Mouse (Mus musculus) embryonic facial prominence, embryonic 11.5 days (tissue): ENCODE results near the gene H60b. TPM values are rescaled to one million over a fixed set of nuclear protein-coding genes. Genes with fewer than 3 reads are reported as not detected.
A peak's percentile ranks its signal among the peaks of the same experiment; 100 is the strongest.
"Not testable (repeated sequence)": the region's sequence is repeated elsewhere in the genome, so short reads cannot be mapped to it uniquely, and the experiment has no call there.

Experiments used
- ATAC-seq: fragments of 200-750 bp; cut with Nextera tagmentation; replicated peaks from 2 replicates; pipeline ENCODE4 v1.8.0; 2017; ENCODE audit warnings: low read depth; ENCODE audit not compliant: insufficient number of reproducible peaks, low FRiP score, low TSS enrichment
- DNase-seq: peaks from one replicate; pipeline ENCODE4 v3.0.0-alpha.2; 2015; ENCODE audit warnings: low spot score
- H3K27ac ChIP-seq: fragments of 300-500 bp; sonication (generic); replicated peaks from 2 replicates; pipeline ENCODE4 v1.5.1; 2014; ENCODE audit warnings: mild to moderate bottlenecking, low read depth, low read length, control low read depth
- H3K27me3 ChIP-seq: fragments of 300-500 bp; sonication (generic); 2 replicates; pipeline ENCODE4 v1.6.1; 2014; ENCODE audit warnings: mild to moderate bottlenecking, low read length, moderate library complexity, mixed read lengths; ENCODE audit not compliant: control insufficient read depth, insufficient read depth
- H3K36me3 ChIP-seq: fragments of 300-500 bp; sonication (generic); replicated peaks from 2 replicates; pipeline ENCODE4 v1.6.1; 2014; ENCODE audit warnings: low read depth, mild to moderate bottlenecking, low read length, moderate library complexity, mixed read lengths; ENCODE audit not compliant: control insufficient read depth, insufficient read depth
- H3K4me1 ChIP-seq: fragments of 300-500 bp; sonication (generic); 2 replicates; pipeline ENCODE4 v1.6.1; 2014; ENCODE audit warnings: low read length, mixed read lengths; ENCODE audit not compliant: control insufficient read depth, insufficient read depth
- H3K4me2 ChIP-seq: fragments of 300-500 bp; sonication (generic); 2 replicates; pipeline ENCODE4 v1.6.1; 2014; ENCODE audit warnings: low read depth, mild to moderate bottlenecking, control low read depth, low read length, moderate library complexity
- H3K4me3 ChIP-seq: fragments of 300-500 bp; sonication (generic); 2 replicates; pipeline ENCODE4 v1.5.1; 2014; ENCODE audit warnings: low read depth, low read length, control low read depth
- H3K9ac ChIP-seq: fragments of 300-500 bp; sonication (generic); replicated peaks from 2 replicates; pipeline ENCODE4 v1.6.1; 2014; ENCODE audit warnings: mild to moderate bottlenecking, control low read depth, low read length
- H3K9me3 ChIP-seq: fragments of 300-500 bp; sonication (generic); replicated peaks from 2 replicates; pipeline ENCODE4 v1.6.1; 2016; ENCODE audit warnings: mild to moderate bottlenecking, low read length, inconsistent platforms, mixed read lengths; ENCODE audit not compliant: control insufficient read depth
- WGBS: fragments of 180-500 bp; shearing (Covaris S2); extraction: QIAGEN DNeasy Blood & Tissue Kit; methylation state at CpG from one replicate; pipeline ENCODE4 v1.1.7; 2014; 5-methylcytosine and 5-hydroxymethylcytosine counted together
- polyA plus RNA-seq: library from polyadenylated mRNA; unstranded; fragments of >200 nt; fragmentation: Nextera tagmentation; extraction: Ambion mirVana; gene quantifications from 2 replicates; pipeline ENCODE4 v1.2.1, GENCODE M21; 2014

The H60b gene
- polyA plus RNA-seq, 1 experiment from 2014 or later: 0.32 TPM

GRCm38 (mm10) chr10:22206443-22206842, 48.1 kb downstream of the H60b start:
- not testable (repeated sequence) for H3K9ac ChIP-seq, H3K27ac ChIP-seq, ATAC-seq, H3K4me3 ChIP-seq, H3K4me2 ChIP-seq, H3K4me1 ChIP-seq, DNase-seq, H3K27me3 ChIP-seq, H3K9me3 ChIP-seq, H3K36me3 ChIP-seq
- WGBS: 86% methylated on average over 1 of the region's 1 CpGs

- H3K4me1 ChIP-seq, H3K4me3 ChIP-seq, H3K36me3 ChIP-seq, H3K9me3 ChIP-seq, H3K27ac ChIP-seq, H3K9ac ChIP-seq, H3K27me3 ChIP-seq, H3K4me2 ChIP-seq: not testable (repeated sequence)
- peak; percentile 56 for DNase-seq
- WGBS: 4% methylated on average over 7 of the region's 11 CpGs
- ATAC-seq: peak; percentile 82
Measured at GRCm38 (mm10) chr10:22212012-22212696, 53.8 kb downstream of the H60b start.

- H3K27me3 ChIP-seq, H3K36me3 ChIP-seq, H3K4me1 ChIP-seq, H3K27ac ChIP-seq, H3K9ac ChIP-seq, H3K4me2 ChIP-seq, H3K9me3 ChIP-seq, H3K4me3 ChIP-seq, DNase-seq: not testable (repeated sequence)
- WGBS: no CpG with 5 or more reads among the region's 7 CpGs
- peak; percentile 81 for ATAC-seq
Measured at GRCm38 (mm10) chr10:22223474-22224349, 65.3 kb downstream of the H60b start.

- no peak for DNase-seq
- no peaks in the 10 kb centered on the region for H3K36me3 ChIP-seq
- H3K4me1 ChIP-seq: no peaks in the 10 kb centered on the region
- WGBS: 88% methylated on average over 8 of the region's 8 CpGs
- no peak overlapping the region for H3K27ac ChIP-seq
- no peaks in the 10 kb centered on the region for H3K27me3 ChIP-seq
- no peak for ATAC-seq
- no peak overlapping the region for H3K9ac ChIP-seq
- H3K4me3 ChIP-seq: no peak overlapping the region
- no peak overlapping the region for H3K4me2 ChIP-seq
- H3K9me3 ChIP-seq: no peaks in the 10 kb centered on the region
Measured at GRCm38 (mm10) chr10:22265060-22265459, 106.7 kb downstream of the H60b start.

GRCm38 (mm10) chr10:22270879-22271786, 112.7 kb downstream of the H60b start:
- H3K9ac ChIP-seq, H3K4me1 ChIP-seq, H3K9me3 ChIP-seq, H3K4me3 ChIP-seq, H3K4me2 ChIP-seq, ATAC-seq, H3K27ac ChIP-seq, DNase-seq, H3K36me3 ChIP-seq: not testable (repeated sequence)
- peaks cover 11% of the 10 kb centered on the region; the same call in 1 of the 2 replicates for H3K27me3 ChIP-seq
- 39% methylated on average over 8 of the region's 8 CpGs for WGBS

- H3K9ac ChIP-seq, H3K27ac ChIP-seq, H3K36me3 ChIP-seq, H3K9me3 ChIP-seq, H3K4me1 ChIP-seq: not testable (repeated sequence)
- peaks cover 11% of the 10 kb centered on the region; the same call in 1 of the 2 replicates for H3K27me3 ChIP-seq
- ATAC-seq: peak; percentile 49; the same call in 1 of the 2 replicates
- peak overlapping the region; percentile 32 for H3K4me3 ChIP-seq
- peak overlapping the region; percentile 59 for H3K4me2 ChIP-seq
- peak; percentile 22 for DNase-seq
- WGBS: 3% methylated on average over 36 of the region's 37 CpGs
Measured at GRCm38 (mm10) chr10:22272914-22273683, 114.7 kb downstream of the H60b start.

- Histone ChIP-seq H3K27me3 (peaks cover 11% of the 10 kb centered on the region; the same call in 1 of the 2 replicates), H3K4me2 (peak overlapping the region; percentile 59), H3K9me3 (no peaks in the 10 kb centered on the region), H3K36me3 (no peaks in the 10 kb centered on the region), H3K9ac (no peak overlapping the region), H3K27ac (no peak overlapping the region), H3K4me1 (no peaks in the 10 kb centered on the region), H3K4me3 (peak overlapping the region; percentile 32)
- ATAC-seq (no peak), DNase-seq (peak; percentile 43)
- WGBS: under 1% methylated on average over 41 of the region's 41 CpGs
Measured at GRCm38 (mm10) chr10:22273684-22274305, 115.4 kb downstream of the H60b start.
